Mouse (Mus musculus) left cerebral cortex, postnatal 4 days (tissue): ENCODE data around the gene Hmox1. TPM values are rescaled to one million over a fixed set of nuclear protein-coding genes. Genes with fewer than 3 reads are reported as not detected.

ENCODE experiments used
- DNase-seq: peaks from one replicate; pipeline ENCODE4 v3.0.0-alpha.2; 2022
- intact Hi-C: fragments of 180-260 bp; cut with DNase I; formaldehyde crosslinking; loops from one replicate; pipeline ENCODE4 v1.15.1; 2025
- total RNA-seq, 2 experiments: library from RNA; stranded (reverse); gene quantifications; 2 replicates each; pipeline ENCODE4 v1.2.3; 2021

The Hmox1 gene
- total RNA-seq, 2 experiments from 2014 or later: 7.3 to 7.5 TPM

DNA sequence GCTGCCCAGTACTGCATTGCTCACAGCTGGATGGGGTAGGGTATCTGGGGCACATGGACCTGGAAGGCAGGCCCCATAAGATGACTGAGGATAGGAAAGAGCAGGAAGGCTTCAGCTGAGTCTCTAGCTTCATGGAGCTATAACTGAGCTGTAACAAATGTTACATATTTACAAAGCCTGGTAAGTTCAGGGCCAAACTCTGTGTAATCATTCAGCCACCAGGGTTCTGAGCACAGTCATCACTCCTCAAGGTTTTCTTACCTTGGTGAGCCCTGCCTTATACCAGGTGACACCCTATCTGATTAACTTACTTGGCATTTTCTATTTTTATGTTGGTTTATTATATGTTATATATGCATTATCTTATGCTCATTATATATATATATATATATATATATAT lies 6.3 kb upstream of the Hmox1 start:
- intact Hi-C loops: no loop called here
- no peak for DNase-seq

DNA sequence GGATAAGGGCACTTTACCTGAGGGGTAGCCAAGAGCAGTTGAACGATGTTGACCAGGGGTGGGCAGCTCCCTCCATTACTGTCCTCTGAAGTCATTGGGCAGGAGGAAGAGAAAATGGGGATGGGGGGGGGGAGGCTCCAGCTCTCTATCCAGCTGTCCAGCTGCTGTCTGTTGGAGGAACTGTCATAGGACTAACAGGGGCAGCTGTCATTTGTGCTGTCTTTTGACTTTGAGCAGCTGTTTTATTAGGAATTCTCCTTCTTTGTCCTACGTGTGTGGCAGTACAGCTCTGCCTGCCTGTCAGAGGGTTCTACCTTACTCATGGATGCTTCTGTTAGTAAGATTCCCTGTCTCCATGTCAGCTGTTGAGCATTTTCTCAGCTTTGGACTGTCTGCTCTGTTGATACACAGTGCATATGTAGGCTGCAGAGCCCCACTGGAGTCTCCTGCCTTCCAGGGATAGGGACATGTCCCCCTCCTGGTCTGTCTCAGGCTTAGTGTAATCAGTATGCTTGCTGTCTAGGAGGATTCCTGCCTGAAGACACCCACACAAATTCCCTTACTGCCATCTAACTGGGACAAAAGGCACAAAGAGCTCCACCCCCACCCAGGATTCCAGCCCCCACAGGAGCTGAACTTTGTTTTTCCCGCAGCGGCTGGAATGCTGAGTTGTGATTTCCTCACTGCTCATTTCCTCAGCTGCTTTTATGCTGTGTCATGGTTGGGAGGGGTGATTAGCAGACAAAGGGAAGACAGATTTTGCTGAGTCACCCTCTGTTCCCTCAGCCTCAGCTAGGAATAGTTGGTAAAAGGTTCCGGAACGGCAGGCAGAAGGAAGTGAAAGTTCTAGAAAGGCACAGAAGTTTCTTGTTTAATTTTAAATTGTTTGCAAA lies 4.2 kb upstream of the Hmox1 start:
- intact Hi-C loops: no loop called here
- DNase-seq: peak; percentile 34

DNA sequence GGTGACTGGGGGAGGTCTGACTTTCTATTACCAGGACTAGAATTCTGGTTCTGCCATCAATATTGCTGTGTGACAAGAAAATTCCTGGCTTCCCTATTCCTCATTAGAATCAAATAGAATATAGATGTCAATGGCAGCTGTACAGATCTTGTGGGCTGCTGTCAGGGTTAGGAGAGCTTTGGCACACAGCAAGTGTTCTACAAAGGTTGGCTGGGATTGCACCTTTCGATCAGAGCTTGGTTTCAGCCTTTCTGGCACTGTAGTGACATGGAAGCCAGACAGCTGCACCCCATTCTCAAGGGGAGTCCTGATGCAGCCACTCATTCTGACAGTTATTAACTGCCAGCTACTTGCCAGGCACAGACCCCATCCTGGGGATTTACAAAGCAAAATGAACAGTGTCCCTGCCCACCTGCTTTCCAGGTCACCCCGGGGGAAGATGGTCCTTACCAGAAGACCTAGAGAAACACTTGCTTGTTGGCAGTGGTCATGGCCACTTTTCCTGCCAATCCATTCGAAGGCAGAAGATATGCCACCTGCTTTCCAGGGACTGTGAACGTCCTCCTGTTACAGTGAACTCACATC lies 2.5 kb upstream of the Hmox1 start:
- intact Hi-C loops: no loop called here
- DNase-seq: no peak

DNA sequence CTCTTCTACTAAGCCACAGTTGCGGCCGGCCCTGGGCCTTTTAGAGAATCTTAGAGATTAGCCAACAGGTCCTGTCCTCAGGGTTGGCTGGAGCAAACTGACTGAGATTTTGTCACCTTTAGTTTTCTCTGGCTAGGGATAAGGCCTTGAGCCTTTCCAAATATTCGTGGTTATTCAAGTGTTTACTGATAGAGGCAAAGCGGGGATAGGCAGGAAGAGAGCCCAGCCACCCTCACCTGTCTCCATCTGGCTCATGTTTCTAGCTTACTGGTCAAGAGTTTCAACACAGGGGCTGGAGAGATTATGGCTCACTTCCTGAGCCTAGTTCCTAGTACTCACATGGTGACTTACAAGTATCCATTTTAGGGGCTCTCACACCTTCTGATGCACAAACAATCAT lies 9.5 kb downstream of the Hmox1 start:
- DNase-seq: no peak
- intact Hi-C loops: no loop called here

DNA sequence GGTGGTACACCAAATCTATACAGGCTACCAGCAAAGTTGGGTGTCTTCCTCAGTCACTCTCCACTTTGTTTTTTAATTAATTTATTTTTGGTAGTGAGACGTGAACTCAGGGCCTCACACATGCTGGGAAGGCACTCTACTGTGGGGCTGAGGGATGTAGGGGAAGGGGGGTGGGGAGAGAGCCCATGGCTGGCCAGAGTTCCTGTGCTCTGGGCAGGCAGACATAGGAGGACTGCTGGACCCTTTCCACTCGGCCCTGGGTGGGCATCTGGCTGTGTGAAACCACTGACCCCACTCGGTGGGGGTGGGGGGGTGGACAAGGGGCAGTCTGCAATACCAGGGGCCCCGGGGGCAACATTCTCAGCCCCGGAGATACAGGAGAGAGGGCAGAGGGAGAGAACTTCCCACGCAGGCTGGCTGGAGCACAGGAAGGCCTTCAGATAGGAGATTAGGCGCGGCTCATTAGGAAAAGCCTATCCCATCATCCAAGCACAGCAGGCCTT lies 10.0 kb downstream of the Hmox1 start:
- DNase-seq: no peak
- intact Hi-C loops: no loop called here

DNA sequence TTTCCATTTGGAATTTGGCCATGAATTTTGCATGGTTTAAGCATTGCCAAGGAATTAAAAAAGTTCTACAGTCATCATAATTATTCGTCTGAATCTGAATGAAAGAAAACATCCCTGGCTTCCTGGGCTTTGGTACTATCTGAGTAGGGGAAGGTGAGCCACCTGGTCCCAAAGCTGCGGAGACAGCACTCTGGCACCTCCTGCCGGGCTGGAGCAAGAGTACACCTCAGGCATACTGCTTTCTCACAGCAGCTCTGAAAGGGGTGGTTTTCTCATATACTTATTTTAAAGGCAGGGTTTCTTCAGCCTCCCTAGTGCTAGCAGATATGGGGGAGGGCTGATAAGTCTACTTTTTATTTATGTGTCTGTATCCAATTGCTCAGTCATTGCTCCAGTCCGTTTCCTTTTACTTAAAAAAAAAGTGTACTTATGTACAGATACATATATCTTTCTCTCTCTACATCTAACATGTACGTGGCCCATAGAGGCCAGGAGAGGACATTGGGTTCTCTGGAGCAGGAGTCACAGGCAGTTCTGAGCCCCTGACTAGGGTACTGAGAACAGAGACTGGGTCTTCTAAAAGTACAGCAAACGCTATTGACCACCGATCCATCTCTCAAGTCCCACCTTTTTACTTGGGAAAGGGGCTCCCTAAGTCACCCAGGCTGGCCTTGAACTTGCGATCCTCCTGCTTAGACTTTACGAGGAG lies 15.3 kb downstream of the Hmox1 start:
- peak; percentile 86 for DNase-seq
- intact Hi-C loops: loop anchor here (5.0 kb wide), 1 partner anchor 36 kb away; no protein-coding TSS in a partner anchor

DNA sequence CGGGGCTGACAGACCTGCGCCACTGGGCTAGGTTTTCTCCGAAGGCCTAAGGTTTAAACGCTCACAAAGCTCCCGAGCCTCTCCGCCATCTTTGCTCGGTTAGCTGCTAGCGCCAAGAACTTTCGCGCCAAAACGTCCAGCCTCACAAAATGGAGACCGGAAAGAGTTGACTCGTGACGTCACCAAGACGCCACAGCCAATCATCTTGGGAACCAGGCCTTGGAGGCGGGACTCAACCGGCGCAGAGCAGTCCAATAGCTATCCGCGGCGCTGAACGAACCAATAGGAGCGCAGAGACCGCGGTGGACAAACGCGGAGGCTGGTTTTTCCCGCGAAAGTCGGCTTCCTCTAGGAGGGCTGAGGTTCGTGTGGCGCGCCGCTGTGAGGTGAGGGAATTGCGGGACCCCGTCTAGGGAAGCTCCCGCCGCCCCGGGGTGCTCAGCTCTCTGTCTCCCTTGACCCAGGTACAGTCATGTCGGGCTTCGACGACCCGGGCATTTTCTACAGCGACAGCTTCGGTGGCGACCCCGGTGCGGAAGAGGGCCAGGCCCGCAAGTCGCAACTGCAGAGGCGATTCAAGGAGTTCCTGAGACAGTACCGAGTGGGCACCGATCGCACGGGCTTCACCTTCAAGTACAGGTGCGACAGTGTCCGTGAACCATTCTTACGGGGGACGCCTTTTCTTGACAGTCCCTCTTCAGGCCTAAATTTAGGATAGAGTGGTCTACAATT lies 16.0 kb downstream of the Hmox1 start, which contains the start of gene Mcm5:
Gene Mcm5 (plus strand): TSS at position 334 of the 732 bp plus-strand sequence.
- intact Hi-C loops: loop anchor here (5.0 kb wide), 1 partner anchor 37 kb away; no protein-coding TSS in a partner anchor
- DNase-seq: peak; percentile 99

DNA sequence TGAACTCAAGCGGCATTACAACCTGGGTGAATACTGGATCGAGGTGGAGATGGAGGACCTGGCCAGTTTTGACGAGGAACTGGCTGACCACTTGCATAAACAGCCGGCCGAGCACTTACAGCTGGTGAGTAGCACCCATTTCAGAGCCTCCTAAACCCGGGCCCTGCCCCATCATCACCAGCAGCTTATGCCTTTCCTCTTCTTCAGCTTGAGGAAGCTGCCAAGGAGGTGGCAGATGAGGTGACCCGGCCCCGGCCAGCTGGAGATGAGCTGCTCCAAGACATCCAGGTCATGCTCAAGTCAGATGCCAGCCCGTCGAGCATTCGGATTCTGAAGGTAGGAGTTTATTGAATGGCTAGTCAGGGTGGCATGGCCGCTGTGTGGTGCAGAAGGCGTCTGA lies 16.7 kb downstream of the Hmox1 start:
- intact Hi-C loops: no loop called here
- DNase-seq: peak; percentile 5

DNA sequence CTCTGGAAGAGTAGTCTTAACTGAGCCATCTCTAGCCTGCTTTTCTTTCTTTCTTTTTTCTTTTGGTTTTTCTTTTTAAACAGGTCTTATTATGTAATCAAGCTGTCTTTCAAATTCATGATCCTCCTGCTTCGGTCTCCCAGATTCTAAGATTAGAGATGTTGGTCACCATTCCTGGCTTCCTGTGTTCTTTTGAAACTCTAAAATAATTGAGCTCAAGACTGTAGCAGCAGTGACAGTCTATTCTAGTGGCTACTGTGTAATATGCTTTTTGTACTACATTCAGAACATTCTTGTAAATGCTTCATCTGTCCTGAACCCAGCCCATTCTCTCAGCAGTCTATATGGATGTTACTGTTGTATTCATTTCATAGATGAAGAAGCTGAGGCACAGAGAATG lies 25.1 kb downstream of the Hmox1 start:
- DNase-seq: no peak
- intact Hi-C loops: no loop called here

DNA sequence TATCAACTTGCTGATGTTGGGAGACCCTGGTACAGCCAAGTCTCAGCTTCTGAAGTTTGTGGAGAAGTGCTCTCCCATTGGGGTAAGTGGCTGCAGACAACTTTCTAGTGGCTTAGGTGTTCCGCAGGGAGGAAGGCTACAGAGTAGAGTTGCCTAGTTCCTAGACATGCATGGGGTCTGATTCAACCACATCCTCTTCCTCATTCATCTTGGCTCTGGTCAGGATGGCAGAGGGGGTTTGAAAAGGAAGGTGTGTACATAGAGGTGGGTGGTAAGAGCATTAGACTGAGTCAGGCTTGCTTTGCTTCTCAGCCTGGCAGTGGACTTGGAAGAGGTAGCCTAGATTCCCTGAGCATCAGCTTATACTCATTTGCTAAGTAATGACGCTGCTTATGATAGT lies 25.9 kb downstream of the Hmox1 start:
- DNase-seq: no peak
- intact Hi-C loops: no loop called here

DNA sequence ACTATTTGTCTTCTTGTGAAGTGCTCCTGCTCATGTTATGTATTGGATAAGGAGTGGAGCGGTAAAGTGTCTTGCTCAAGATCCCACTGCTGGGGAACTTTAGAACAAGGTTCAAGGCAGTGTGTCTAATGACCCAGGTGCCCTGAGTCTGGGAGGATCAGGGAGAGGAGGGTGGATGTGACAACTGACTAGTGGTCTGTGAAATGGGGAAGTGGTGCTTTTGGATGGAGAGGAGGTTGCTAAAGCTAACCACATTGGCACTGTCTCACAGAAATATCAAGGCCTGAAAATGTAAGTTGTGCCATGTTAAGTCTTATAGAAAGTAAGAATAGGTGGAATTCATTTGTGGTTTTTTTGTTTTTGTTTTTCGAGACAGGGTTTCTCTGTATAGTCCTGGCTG lies 26.3 kb downstream of the Hmox1 start:
- no peak for DNase-seq

DNA sequence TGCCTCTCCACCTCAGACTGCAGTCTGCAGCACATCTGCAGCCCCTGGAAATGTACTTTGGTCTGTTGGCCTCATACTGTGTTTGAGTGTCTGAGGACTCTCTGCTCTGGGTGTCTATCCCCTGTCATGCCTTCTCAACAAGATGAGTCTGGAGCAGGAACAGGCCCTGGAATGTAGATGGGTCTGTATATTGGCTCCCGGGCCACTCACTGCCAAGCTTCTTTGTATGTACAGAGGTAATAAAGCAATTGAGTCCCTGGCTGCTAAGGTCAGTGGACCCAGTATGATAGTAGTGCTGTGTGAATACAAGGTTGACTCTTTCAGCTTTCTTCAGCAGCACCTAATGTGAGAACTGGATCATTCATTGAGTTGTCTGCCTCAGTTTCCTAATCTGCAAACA lies 34.0 kb downstream of the Hmox1 start:
- intact Hi-C loops: no loop called here
- no peak for DNase-seq

More for the DNA sequence above, 26.3 kb downstream of the Hmox1 start:
- intact Hi-C loops: no loop called here

DNA sequence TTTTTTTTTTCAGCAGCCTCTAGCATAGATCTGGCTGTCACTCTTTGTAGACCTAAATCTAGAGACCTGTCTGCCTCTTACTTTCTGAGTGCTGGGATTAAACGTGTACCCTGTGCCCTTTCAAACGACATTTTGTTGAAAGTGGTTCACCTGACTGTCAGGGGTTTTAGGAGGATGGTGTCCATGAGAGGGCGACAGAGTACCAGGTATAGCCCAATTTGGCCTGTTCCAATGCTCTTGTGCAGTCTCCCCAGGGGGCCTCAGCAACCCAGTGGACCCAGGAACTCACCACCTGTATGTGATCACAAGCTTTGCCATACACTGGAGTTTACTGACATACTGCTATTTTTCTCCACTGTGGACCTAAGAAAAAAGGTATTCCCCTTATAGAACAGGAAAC lies 39.1 kb downstream of the Hmox1 start:
- intact Hi-C loops: loop anchor here (5.0 kb wide), 1 partner anchor 85 kb away; no protein-coding TSS in a partner anchor
- DNase-seq: peak; percentile 65

DNA sequence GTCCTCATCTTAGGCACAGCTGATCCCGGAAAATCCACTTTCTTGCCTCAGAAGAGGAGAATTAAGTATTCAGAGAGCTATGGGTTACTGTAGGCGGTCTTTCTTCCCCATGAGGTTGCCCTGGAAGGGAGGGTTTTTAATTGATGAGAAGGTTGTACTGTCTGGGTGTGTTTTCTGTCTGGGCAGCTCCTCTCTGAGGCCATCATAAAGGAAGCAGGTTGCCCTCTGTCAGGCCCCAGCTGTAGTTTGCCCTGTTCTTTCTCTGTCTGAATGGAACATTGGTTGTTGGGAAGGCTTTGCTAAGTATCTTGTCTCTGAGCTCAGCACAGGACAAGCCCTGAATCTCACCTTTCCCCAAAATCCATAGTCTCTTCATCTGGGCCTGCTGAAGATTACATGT lies 40.0 kb downstream of the Hmox1 start:
- no peak for DNase-seq
- intact Hi-C loops: loop anchor here (5.0 kb wide), 1 partner anchor 84 kb away; no protein-coding TSS in a partner anchor

DNA sequence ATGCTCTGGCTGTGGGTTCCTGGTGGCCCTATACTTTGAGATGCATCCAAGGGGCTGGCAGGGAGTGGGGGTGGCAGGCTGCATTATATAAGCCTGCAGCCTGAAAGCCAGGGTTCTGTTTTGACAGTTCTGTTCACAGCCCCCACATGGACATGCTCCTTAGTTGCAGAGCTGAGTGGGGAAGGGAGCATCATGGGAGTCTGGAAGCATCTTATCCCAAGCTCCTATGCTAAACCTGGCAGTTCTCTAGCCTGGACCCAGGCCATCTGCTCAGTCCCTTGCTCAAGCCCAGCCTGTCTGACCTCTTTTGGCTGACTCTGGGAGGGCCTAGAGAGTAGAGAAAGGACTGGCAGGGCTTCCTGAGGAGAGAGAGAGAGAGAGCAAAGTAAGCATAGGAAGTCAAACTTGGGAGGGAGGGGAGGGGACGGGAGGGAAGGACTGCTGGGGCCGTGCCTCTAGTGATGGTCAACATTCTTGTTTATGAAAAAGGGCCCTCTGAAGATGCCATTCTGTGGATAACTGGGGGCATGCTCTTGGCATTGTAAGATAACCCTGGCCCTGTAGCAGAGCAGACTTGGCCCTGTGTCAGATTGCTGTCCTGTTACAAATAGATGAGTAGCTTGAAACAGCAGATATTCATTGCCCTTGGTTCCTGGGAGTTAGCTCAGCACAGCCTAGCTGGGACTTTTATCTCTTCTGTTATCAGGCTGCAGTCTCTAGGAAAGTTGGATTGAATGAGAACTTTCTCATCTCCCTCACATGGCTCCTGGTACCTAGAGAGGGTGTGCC lies 41.4 kb downstream of the Hmox1 start:
- intact Hi-C loops: loop anchor here (5.0 kb wide), 1 partner anchor 83 kb away; no protein-coding TSS in a partner anchor
- peak; percentile 78 for DNase-seq

DNA sequence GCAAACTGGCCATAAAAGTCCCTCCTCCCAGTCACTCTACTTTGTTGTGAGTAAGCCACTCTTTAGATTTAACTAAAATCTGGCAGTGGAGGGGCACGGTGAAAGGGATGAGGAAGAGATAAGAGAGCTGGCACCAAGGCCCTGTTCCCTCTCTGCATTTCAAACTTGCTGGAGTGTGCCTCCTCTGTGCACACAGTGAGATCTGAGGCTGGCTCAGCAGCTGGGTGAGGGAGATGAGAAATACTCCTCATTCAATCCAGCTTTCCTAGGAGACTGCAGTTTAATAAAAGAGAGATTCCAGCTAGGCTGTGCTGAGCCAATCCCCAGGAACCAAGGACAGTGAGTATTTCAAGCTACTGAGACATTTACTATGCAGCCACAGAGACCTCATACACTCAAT lies 42.3 kb downstream of the Hmox1 start:
- intact Hi-C loops: no loop called here
- no peak for DNase-seq

DNA sequence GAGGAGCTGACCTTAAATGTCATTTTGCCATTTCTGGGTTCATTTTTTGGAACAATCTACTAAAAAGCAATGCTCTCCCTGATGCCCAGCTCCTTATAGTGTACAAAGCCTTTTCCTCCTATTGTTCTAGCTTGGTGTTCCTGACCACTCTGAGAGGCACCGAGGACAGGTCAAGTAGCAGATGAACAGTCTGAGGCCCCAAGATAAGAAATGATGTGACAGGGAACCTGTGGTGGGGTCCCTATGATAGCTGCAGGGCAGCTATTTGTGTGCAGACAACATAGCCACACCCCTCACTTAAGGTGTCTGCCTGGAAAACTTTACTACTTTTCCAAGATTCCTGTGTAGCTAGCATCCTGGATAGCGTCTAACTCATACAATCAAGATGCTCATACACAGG lies 42.8 kb downstream of the Hmox1 start:
- intact Hi-C loops: no loop called here
- no peak for DNase-seq

DNA sequence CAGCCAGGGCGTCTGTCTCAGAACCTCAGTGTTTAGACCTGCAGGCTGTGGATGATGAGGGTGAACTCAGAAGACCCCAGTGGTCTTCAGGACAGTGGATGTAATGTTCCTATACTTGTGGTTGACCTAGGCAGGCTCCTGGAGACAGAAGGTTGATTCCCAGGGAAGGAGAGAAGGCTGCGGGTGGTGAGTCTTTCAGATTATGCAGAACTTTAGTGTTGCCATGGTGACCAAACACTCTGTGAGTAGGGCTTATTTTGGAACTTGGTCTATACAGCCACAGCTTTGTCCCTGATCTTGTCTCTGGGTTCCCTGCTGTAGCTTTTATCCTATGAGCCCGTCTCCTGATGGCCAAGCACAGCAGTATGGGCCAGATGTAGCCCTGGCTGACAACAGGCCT lies 44.1 kb downstream of the Hmox1 start:
- DNase-seq: no peak
- intact Hi-C loops: no loop called here
